Mouse (Mus musculus) B cell, adult 2 months (primary cell): Measurements from ENCODE around the gene Phlpp1.

Experiments used
- DNase-seq, 2 experiments: peaks; one replicate each; pipeline ENCODE4 v3.0.0; 2022

The Phlpp1 gene

DNA sequence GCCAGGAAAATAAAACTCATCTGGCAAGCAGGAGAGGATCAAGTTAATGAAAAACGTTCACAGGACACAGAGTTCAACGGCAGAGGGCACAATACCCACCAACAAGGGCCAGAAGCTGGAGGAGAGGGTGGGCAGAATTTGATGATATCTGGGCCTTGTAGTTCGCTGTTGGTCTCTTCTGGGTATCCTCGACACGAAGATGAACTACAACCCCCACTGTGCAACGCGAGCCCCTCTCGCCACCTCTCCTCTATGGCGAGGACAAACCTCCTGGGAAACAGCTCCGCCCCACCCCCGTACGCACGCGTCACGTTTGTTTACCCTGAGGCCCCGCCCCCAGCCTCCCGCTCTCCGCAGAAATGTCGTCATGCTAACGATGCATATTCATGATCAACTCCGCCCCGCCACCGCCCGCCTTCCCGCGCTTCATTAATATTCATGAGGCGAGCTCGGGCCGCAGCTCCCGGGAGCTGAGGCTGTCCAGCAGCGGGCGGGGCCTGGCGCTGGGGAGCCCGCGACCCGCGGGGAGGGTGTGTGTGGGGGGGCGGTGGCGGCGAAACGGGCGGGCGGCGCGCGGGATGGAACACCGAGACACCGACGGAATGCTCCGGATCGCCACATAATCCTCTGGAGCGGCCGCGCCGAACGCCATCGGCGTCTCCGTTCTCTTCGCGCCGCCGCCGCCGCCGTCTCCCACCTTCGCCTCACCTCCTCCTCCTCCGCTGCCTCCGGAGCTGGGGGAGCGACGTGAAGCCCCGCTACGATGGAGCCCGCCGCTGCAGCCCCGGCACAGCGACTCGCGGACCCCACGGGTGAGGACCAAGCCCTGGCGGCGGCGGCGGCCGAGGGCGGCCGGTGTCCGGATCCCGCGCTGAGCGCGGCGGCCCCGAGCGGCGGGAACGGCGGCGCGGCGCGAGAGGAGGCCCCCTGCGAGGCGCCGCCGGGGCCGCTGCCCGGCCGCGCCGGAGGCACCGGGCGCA, at the start of gene Phlpp1:
TSS of gene Phlpp1 (plus strand) at position 512 of the 980 bp plus-strand sequence.
- peak; percentile 100 for DNase-seq

DNA sequence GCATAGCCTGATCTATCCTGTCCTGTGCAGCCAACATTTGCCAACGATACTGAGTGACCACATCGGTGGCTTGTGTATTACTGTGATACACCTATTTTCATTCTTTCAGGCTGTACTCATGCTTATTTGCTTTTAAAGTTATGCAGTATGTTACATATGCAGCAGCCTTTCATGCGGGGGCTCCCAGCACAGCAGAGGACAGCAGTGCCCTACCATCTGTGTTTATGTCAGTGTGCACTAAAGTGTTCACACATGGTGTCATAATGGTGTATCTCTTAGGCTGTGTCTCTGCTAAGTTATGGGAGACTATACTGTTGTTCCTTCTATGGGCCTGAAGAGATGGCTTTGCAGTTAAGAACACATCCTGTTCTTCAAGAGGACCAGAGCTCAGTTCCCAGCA, 45.0 kb upstream of the Phlpp1 start:
- no peak for DNase-seq

DNA sequence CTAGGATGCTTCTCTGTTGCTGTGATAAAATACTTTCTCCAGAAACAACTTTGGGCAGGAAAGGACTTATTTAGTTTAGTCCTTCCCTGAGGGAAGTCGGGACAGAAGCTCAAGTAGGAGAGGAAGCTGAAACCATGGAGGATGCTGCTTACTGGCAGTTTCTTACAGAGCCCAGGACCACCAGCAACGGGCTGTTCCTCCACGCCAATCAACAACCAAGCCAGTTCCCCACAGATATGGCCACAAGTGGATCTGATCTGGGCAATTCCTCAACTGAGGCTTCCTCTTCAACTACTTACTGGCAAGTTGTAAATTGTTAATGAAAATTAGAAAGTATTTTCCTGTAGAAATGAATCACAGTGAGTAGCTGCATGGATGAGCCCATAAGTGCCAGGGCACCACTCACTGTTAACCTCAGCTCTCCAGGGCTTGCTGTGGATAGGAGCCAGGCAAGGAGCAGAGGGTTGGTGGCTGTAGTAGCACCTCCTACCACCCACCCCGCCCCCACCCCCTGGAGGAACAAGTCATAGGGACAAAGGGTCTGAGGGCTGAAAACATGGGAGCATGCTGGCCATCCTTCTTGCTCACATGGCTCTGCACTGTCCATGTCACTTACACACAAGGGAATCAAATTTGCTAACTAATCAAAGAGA, 39.7 kb upstream of the Phlpp1 start:
- no peak for DNase-seq

DNA sequence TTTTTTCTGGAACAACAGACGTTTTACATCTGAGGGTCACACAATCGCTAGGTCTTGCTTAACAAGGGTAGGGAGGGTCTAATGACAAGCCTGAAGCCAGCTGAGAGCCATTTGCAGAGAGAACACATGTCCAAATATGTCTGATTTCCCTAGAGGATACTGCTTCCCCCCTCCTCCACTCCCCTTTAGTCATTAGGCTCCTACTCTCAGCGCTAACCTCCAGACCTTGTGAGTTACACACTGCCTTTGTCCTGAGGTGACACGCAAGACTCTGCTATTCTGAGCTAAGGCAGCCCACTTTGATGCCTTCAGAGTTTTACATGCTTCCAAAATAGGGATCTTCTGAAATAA, 39.2 kb upstream of the Phlpp1 start:
- DNase-seq = no peak

DNA sequence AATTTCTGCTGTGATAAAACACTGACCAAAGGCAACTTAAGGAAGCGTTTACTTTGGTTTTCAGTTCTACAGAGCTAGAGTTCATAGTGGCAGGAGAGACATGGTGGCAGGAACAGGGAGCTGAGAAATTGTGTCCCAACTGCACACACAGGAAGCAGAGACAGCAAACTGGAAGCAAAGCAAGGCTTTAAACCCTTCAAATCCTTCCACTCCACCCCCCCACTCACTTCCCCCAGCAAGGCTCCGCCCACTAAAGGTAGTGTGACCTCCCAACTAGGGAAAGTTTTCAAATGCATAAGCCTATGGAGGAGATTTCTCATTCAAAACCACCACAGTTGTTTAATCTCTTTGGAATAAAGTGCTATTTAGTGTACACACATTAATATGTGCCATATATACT, 32.9 kb upstream of the Phlpp1 start:
- no peak for DNase-seq

DNA sequence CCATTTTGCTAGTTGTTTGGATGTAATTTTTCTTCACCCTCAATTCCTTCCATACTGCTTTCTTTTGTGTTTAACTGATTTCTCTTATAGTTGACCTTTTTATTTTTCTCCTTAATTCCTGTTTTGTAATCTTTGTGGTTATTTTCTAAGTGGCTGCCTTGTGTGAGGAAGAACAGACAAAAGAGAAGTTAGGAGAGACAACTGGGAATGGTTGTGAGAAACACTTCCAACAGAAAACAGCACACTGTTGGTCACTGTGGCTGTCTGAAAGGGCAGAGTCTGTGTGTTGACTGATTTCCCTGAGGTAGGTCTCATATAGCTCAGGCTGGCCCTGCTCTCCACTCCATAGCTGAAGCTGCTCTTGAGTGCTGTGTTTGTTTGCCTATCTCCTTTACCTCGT, 32.4 kb upstream of the Phlpp1 start:
- DNase-seq = no peak

DNA sequence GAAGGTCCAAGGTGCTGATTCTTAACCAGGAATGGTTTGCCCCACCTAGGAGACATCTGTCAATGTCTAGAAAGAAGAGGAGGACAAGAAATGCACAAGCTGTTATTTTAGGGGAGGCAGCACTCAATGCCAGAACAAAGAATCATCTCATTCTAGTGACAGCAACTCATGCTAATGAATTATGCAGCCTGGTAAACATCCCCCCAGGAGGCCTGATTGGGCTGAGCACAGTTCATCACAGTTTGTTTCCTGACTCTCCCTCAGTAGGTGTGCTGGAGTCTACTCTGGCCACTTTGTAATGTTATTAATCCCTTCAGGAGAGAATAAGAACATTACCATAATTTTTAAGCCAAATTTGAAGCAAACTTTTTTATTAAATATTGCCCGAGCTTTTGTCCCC, 29.5 kb upstream of the Phlpp1 start:
- DNase-seq = no peak

DNA sequence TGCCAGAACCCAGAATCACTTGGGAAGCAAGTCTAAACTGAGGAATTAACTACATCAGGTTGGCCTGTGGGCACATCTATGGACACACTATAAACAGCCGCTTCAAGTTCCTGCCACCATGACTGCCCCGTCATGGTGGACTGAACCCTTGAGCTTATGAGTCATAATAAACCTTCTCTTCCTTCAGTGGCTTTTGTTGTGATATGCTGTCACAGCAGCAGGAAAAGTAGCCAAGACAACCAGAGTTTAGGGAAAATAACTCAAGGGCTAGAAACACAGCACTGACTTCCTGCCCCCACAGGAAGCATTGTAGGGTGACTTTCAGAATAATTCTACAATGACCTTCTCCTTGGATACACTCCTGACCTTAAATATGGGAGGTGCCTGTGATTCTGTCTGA, 27.0 kb upstream of the Phlpp1 start:
- DNase-seq = peak; percentile 17 to 22

DNA sequence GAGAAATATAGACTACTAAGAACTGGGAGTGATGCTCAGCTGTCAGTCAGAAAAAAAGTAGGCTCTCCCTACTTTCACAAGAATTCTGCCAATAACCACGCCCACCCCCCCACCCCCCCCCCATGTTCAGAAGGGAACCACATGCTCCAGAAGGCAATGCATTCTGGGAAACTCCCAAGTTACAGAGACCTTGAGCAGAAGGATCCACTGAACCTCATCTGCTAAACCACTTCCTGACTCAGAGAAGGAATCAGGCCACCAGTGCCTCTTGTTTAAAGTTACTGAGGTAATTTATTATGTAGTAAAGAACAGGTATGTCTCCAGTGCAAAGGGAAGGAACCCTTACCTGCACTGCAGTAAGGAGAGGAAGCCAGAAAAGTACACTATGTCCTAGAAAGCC, 26.5 kb upstream of the Phlpp1 start:
- peak in 1 of 2 experiments; percentile 41 for DNase-seq

DNA sequence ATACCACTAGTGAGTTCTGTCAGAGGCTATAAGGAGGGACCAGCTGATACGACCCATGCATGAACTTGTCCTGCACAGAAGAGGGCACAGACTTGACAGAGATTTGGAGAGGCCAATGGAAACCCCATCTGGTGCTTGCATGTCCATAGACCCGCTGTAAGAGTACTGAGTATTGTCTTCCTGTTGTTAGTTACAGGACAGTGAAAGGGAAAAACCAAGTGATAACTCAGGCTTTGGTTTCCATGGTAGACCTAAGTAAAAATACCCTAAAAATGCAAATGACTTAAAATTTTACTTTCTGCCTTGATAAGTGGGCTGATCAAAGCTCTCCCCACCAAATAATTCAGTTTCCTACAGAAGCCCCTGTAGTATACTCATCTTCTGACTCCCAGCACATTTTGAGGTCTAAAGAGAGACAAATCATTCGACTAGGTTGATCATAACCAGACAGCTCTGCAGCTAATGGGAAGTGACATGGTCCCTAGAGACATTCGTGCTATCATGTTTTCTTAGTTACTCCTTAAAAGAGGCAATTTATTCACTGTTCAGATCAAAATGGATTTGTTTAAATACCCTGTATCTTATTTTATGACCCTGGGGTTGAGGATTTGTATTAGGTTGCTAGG, 25.9 kb upstream of the Phlpp1 start:
- DNase-seq = peak; percentile 34 to 44

DNA sequence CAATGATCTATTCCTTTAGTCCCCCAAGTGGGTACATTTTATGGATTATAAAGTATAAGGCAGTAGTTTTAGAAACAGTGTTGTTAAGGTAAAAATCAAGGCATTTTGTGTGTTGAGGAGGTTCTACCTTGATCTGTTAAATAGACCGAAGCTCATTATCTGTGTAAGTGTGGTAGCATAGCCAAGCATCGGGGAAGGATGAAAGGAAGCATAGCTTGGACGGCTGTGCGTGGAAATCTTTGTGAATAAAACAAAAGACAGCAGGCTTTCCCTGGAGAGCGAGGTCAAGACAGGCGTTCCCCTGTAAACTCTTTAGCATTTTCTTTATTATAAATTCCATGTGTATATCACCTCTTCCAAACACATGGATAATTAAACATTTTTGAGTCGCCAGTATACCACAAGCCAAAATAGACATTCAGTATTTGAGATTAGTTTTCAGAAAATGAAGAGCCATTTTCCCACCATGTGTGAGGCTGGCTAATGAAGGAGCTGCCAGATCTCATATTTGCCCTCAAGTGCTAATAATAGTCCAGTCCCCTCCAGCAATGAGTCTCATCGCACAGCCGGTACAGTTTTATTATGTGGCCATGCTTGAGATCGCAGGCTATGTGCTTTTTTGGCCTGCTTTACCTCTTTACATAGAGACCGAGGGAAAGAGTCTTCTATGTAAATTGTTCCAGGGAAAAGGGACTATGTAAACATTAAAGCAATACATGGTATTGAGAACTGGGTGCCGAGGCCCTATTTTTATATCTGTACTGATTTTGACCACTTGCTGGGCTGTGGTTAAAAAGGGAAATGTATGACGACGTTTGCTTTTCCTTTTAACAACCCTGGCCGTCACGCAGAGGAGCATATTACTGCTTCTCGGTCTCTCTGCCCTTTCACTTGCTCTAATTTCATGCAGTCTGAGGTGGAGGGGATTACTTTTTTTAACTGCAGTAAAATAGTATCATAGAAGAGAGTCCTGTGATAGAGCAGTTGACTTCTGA, 22.9 kb upstream of the Phlpp1 start:
- DNase-seq = peak; percentile 31 to 42

DNA sequence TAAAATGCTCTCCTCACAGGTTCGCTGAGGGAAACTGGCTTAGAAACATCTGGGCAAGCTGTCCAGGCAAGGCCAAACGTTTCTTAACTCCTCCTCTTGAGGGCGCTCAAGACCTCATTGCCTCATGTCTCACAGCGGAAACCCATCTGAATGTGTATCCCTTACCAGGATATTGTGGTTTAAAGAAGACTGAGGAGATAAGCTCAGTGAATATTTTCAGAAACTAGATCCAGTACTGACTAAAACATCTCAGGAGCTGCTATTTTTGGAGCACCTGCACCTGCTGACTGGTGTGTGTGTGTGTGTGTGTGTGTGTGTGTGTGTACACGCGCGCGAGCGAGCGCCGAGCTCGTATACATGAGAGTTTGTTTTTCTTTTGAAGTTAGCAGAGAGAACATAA, 19.7 kb upstream of the Phlpp1 start:
- DNase-seq = peak; percentile 79 to 80

DNA sequence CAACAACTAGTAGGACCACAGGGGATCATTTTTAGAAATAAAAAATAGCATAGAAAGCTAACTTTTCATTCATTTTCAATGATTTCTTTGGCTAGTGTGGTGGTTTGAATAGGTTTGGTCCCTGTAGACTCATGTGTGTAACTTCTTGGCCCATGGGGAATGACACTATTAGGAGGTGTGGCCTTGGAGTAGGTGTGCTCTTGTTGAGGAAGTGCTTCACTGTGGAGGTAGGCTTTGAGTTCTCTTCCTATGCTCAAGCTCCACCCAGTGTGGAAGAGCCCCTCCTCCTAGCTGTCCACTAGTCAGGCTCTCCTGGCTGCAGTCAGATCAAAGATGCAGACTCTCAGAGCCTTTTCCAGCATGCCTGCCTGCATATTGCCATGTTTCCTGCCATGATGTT, 18.8 kb upstream of the Phlpp1 start:
- peak; percentile 20 to 30 for DNase-seq

DNA sequence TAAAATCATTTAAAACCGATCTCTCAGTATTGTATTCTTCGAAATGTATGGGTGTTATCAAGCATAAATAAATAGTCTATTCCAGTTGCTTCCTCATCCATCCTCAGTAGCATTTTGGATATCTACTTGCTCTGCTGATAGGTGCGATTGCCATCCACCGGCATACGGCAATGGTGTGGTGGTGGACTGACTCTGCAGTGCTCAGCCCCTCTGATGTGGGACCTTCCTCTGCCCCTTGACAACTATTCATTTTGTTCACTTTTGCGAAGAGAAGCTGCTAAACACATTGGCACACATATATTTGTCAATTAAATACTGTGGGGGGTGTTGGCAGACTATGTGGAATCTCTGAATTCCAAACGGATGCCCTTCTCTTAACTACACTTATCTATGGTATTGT, 17.0 kb upstream of the Phlpp1 start:
- DNase-seq = no peak

DNA sequence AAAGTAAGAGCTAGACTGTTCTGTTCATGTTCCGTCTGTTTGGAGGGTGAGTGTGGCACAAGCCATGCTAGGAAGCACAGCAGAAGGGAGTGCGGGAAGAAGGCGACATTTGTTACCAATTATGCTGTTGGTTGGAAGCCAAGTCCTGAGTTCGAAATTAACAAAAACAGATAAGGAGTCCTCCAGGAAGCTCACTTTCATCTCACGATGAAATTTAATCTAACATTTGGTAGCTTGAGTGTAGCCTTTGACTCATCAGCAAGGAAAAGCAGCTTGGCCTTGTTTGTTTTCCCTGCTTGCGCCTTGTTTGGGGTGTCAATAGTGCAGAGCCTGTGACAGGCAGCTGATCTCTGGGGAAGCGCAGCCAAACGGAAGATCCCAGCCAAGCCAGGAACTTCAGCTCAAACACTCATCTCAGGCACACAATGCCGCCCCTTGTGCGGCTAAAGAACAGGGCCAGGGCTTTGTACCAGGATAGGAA, 16.4 kb upstream of the Phlpp1 start:
- DNase-seq = no peak

DNA sequence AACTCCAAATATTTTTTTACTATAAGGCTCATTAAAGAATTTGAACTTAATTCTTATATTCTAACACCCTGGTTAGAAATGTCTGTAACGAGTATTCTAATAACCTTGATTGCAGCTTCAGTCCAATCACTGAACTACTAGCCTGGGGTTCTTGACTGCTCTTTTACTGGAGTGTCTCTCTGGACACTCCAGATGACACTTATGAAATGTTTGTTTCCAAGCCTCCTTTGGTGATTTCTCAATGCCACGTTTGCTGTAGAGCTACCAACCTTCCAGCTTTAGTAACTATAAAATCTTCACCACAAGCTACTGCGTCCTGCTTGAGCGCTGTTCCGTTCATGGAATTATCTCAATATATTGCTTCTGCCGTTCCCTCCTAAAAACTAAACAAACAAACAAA, 15.8 kb upstream of the Phlpp1 start:
- no peak for DNase-seq

DNA sequence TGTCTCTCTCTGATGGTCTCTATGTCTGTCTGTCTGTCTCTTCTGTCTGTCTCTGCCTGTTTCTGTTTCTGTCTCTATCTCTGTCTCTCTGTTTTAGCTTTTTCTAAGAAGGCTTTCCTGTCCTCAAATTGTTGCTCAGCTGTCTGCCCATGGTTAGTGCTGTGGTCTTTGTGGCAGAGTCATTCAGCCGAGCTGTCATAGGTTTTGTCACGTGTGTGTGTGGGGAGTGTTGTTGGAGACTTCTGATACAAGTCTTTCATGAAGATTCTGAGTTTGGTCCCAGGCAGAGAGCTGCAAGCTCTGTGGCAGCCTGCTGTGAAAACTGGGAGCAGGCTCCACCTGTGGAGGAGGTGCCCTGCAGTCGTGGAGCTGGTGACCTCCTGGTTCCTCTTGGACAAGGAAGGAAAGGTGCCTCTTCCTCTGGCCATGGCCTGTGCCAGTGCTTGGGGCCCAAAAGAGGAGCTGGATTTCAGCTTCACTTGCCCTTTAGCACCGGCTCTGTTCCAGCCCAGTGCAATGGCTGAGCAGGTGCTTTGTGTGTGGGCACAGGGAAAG, 13.5 kb upstream of the Phlpp1 start:
- peak; percentile 53 to 58 for DNase-seq

DNA sequence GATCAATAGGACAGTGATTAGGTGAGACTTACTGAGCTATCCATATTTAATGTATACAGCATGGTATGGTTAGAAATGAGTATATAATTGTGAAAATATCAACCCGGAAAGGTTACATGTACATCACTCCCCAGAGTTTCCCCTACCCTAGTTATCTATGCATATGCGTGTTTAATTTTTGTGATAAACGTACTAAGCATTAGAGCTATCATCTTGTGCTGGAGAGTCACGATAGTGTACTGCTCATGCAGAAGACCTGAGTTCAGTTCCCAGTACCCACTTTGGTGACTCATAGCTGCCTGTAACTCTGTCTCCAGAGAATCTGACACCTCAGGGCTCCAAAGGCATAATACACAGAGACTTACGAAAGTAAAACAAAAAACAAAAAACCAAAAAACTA, 11.9 kb upstream of the Phlpp1 start:
- no peak for DNase-seq

DNA sequence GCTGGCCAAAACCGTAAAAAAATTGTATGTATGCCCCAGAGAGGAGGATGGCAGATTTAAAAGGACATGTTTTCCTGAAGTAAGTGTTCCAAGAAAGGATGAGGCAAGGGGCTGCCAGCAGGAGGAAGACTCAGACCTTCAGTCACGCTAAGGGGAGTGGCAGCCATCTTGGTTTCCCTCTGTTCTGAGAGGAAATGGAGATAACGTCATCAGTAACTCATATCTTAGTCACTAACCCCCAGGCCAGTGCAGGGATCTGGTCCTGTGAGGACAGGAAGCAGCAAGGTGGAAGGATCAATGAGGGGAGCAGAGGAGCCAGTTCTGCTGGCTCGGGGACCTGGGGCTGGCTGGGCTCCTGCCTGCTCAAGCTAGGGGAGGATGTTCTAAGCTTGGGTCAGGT, 10.6 kb upstream of the Phlpp1 start:
- no peak for DNase-seq

DNA sequence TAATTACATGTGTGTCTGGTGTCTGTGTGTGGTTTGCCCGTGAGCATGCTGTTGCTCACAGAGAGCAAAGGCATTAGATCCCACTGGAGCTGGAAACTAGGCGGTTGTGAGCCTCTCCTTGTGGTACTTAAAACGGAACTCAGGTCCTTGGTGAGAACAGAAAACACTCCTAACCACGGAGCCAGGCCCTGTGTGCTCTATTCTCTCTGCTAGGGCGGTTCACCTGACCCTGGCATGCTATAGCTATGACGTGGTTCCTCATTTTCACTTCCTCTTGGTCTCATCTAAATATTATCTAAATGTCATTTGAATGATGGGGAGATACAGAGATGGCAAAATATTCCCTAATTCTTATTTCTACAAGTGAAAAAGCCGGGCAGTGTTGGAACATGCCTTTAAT, 9.0 kb upstream of the Phlpp1 start:
- DNase-seq = peak; percentile 75 to 81

DNA sequence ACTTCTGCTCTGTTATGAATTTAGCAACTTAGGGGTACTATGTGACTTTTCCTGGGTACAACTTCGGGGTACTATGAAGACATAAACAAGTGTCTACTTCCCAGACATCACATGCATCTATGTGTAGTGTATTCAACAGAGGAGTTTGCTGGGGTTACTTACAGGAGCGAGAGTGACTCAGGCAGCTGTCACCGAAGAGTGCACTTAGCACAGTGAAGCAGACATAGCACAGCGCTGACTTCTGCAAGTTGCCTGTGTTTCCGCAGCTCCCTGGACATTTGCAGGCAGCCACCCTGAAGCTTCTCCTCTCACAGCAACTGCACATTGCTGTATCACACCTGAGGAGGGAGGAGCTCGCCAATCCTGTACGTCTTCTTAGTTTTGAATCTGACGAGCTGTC, 8.2 kb upstream of the Phlpp1 start:
- peak; percentile 29 to 45 for DNase-seq

DNA sequence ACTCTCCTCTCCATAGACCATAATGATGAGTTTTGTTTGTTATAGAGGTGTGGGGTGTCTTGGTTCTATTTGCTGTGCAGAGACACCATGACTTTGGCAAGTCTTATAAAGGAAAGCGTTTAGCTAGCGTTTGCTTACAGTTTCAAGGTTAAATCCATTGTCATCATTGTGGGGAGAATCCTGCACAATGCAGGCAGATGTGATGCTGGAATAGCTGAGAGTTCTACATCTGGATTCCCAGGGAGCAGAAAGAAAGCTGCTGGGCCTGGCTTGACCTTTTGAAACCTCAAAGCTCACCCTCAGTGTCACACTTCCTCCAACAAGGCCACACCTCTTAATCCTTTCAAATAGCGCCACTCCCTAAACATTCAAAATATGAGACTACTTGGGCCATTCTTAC, 7.4 kb upstream of the Phlpp1 start:
- DNase-seq = no peak
